Mouse (Mus musculus) MEL (cell line): ENCODE measurements around the gene Rcan1. TPM values are rescaled to one million over a fixed set of nuclear protein-coding genes. Genes with fewer than 3 reads are reported as not detected.

Experiments used
- DNase-seq: peaks from one replicate; pipeline ENCODE4 v3.0.0; 2011; ENCODE audit warnings: low read depth, low spot score
- H3K27ac ChIP-seq: 2 replicates; pipeline ENCODE4 v1.5.1; 2012; ENCODE audit warnings: low read depth, mild to moderate bottlenecking, control low read depth, low read length, moderate library complexity; ENCODE audit not compliant: control insufficient read depth
- H3K27me3 ChIP-seq, 2 experiments: fragments of 150-350 bp in 1 of 2; sonication (generic) in 1 of 2; 2 replicates each; pipeline ENCODE4 v1.6.1; 2012; ENCODE audit warnings: low read length in 2 of 2, mild to moderate bottlenecking in 2 of 2, improper control_type of control experiment in 1 of 2, moderate library complexity in 1 of 2; ENCODE audit not compliant: insufficient read depth in 2 of 2, control insufficient read depth in 1 of 2
- H3K36me3 ChIP-seq, 2 experiments: 2 replicates each; pipeline ENCODE4 v1.6.1; 2012 to 2014; ENCODE audit warnings: low read length in 2 of 2, improper control_type of control experiment in 1 of 2, inconsistent platforms in 1 of 2, mild to moderate bottlenecking in 1 of 2; ENCODE audit not compliant: insufficient read depth in 2 of 2, control insufficient read depth in 1 of 2
- H3K4me1 ChIP-seq, 2 experiments: fragments of 150-350 bp in 1 of 2; sonication (generic) in 1 of 2; 2 replicates each; pipeline ENCODE4 v1.6.1; 2012; ENCODE audit warnings: low read length in 2 of 2, improper control_type of control experiment in 1 of 2, mild to moderate bottlenecking in 1 of 2; ENCODE audit not compliant: insufficient read depth in 2 of 2, control insufficient read depth in 1 of 2
- H3K4me3 ChIP-seq, 2 experiments: fragments of 150-350 bp in 1 of 2; sonication (generic) in 1 of 2; 2 replicates each; pipeline ENCODE4 v1.5.1; 2012; ENCODE audit warnings: low read depth in 2 of 2, low read length in 2 of 2, mild to moderate bottlenecking in 2 of 2, moderate library complexity in 2 of 2, control low read depth in 1 of 2, improper control_type of control experiment in 1 of 2; ENCODE audit not compliant: control insufficient read depth in 1 of 2, insufficient read depth in 1 of 2
- H3K79me2 ChIP-seq: 2 replicates; pipeline ENCODE4 v1.6.1; 2012; ENCODE audit warnings: mild to moderate bottlenecking, low read length, moderate library complexity; ENCODE audit not compliant: control insufficient read depth, poor library complexity, insufficient read depth
- H3K9ac ChIP-seq: 2 replicates; pipeline ENCODE4 v1.6.1; 2012; ENCODE audit warnings: low read depth, mild to moderate bottlenecking, control low read depth, low read length, moderate library complexity; ENCODE audit not compliant: control insufficient read depth, poor library complexity, severe bottlenecking
- H3K9me3 ChIP-seq: fragments of 150-350 bp; sonication (generic); replicated peaks from 2 replicates; pipeline ENCODE4 v1.6.1; 2012; ENCODE audit warnings: mild to moderate bottlenecking, low read length, improper control_type of control experiment, moderate library complexity; ENCODE audit not compliant: insufficient read depth
- CHD2 ChIP-seq: IDR thresholded peaks from 2 replicates; pipeline ENCODE4 v1.6.1; 2011; ENCODE audit warnings: low read length, improper control_type of control experiment
- CTCF ChIP-seq, 3 experiments: IDR thresholded peaks in 2 of 3; conservative IDR thresholded peaks in 1 of 3; 2 replicates each; pipeline ENCODE4 v1.5.1; 2011 to 2012; ENCODE audit warnings: low read length in 3 of 3, low read depth in 2 of 3, mild to moderate bottlenecking in 2 of 3, improper control_type of control experiment in 1 of 3, inconsistent platforms in 1 of 3, mixed read lengths in 1 of 3, moderate library complexity in 1 of 3; ENCODE audit not compliant: control insufficient read depth in 1 of 3, insufficient read depth in 1 of 3, poor library complexity in 1 of 3, severe bottlenecking in 1 of 3
- E2F4 ChIP-seq: IDR thresholded peaks from 2 replicates; pipeline ENCODE4 v1.6.1; 2011; ENCODE audit warnings: low read depth, low read length, improper control_type of control experiment, borderline replicate concordance
- ELF1 ChIP-seq: IDR thresholded peaks from 2 replicates; pipeline ENCODE4 v1.6.1; 2014; ENCODE audit warnings: low read depth, mild to moderate bottlenecking, inconsistent platforms, low read length, improper control_type of control experiment, moderate library complexity
- ETS1 ChIP-seq: IDR thresholded peaks from 2 replicates; pipeline ENCODE4 v1.6.1; 2012; ENCODE audit warnings: low read depth, mild to moderate bottlenecking, inconsistent platforms, low read length, improper control_type of control experiment, moderate library complexity
- JUND ChIP-seq: IDR thresholded peaks from 2 replicates; pipeline ENCODE4 v1.6.1; 2011; ENCODE audit warnings: low read depth, mild to moderate bottlenecking, improper control_type of control experiment, low read length
- MAFK ChIP-seq: IDR thresholded peaks from 2 replicates; pipeline ENCODE4 v1.6.1; 2011; ENCODE audit warnings: low read depth, mild to moderate bottlenecking, low read length, improper control_type of control experiment, borderline replicate concordance
- MAX ChIP-seq: IDR thresholded peaks from 2 replicates; pipeline ENCODE4 v1.6.1; 2011; ENCODE audit warnings: low read length, improper control_type of control experiment
- MAZ ChIP-seq: IDR thresholded peaks from 2 replicates; pipeline ENCODE4 v1.6.1; 2012; ENCODE audit warnings: low read depth, mild to moderate bottlenecking, inconsistent platforms, low read length, improper control_type of control experiment
- MXI1 ChIP-seq: IDR thresholded peaks from 2 replicates; pipeline ENCODE4 v1.6.1; 2011; ENCODE audit warnings: mild to moderate bottlenecking, low read depth, low read length, improper control_type of control experiment
- NELFE ChIP-seq: IDR thresholded peaks from 2 replicates; pipeline ENCODE4 v1.6.1; 2011; ENCODE audit warnings: low read depth, low read length, improper control_type of control experiment
- POLR2A ChIP-seq, 2 experiments: IDR thresholded peaks; 2 replicates each; pipeline ENCODE4 v1.6.1; 2011 to 2012; ENCODE audit warnings: low read length in 2 of 2, mild to moderate bottlenecking in 2 of 2, control low read depth in 1 of 2, improper control_type of control experiment in 1 of 2, low read depth in 1 of 2, moderate library complexity in 1 of 2; ENCODE audit not compliant: control insufficient read depth in 1 of 2, insufficient read depth in 1 of 2, poor library complexity in 1 of 2
- POLR2AphosphoS5 ChIP-seq: IDR thresholded peaks from 2 replicates; pipeline ENCODE4 v1.6.1; 2012; ENCODE audit warnings: low read depth, borderline replicate concordance, mild to moderate bottlenecking, inconsistent platforms, low read length, moderate library complexity, mixed read lengths
- RAD21 ChIP-seq: IDR thresholded peaks from 2 replicates; pipeline ENCODE4 v1.6.1; 2011; ENCODE audit warnings: mild to moderate bottlenecking, low read depth, low read length, improper control_type of control experiment
- SMC3 ChIP-seq: IDR thresholded peaks from 2 replicates; pipeline ENCODE4 v1.6.1; 2011; ENCODE audit warnings: low read depth, low read length, improper control_type of control experiment
- ZC3H11A ChIP-seq: IDR thresholded peaks from 2 replicates; pipeline ENCODE4 v1.6.1; 2012; ENCODE audit warnings: low read depth, mild to moderate bottlenecking, inconsistent platforms, low read length, improper control_type of control experiment
- polyA plus RNA-seq, 2 experiments: library from polyadenylated mRNA; stranded (reverse) in 1 of 2; unstranded in 1 of 2; fragments of >175 nt in 1 of 2; fragments of >200 nt in 1 of 2; gene quantifications; 2 replicates each; pipeline versions ENCODE4 v1.2.1 to v1.2.4; 2012; ENCODE audit warnings: low replicate concordance in 2 of 2, low read depth in 1 of 2; ENCODE audit not compliant: insufficient read length in 2 of 2, insufficient read depth in 1 of 2, missing spikeins in 1 of 2
- total RNA-seq: library from RNA; depleted of rRNA; stranded (reverse); fragments of 300-350 nt; gene quantifications from 2 replicates; pipeline ENCODE4 v1.2.3, GENCODE M21; 2012

Rcan1 gene
- total and polyA plus RNA-seq, 3 experiments, result 9.5 to 14.6 TPM; not detected in 1

DNA sequence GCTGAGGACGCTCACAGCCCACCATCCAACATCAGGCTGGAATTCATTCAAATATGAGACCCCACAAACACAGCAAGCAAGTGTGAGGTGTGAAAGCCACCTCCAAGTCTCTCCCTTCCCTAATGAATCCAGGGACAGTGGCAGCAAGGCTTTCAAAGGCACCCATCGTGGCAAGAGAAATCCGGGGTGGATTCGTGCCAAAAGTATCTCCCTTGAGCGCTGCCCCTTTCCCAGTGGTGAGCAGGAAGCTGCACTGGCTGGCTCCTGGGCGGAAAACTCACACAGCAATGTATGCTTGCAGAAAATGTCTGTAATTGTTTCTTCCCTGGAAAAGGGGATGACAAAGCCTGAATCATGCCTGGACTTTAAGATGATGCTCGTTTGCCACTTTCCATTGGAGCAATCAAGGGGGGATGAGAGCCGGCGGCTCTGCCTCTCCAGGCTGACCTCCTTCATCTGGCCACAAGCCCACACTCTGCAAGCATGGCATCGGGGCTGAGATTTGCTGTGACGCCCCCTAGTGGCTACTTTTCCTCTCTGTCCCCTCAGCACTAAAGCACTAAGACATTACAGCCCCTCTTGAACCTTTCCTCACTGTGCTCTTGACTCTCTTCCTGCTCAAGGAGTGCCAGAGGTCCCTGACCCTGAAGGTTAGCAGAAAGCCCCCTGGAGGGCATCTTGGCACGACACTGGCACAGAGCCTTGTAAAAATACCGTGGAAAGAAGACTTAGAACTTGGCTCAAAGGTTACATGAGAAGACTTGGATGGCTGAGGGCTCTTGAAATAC, 49.3 kb downstream of the Rcan1 start:
- H3K79me2 ChIP-seq, result no peaks in the 10 kb centered on the region
- peak; percentile 29 for DNase-seq
- H3K9ac ChIP-seq, result no peak overlapping the region
- peaks cover 0 to 2% of the 10 kb centered on the region in 2 experiments; a peak in 1 of 4 replicates for H3K36me3 ChIP-seq
- peaks cover 0 to 5% of the 10 kb centered on the region in 2 experiments; a peak in 1 of 4 replicates for H3K4me1 ChIP-seq
- H3K27me3 ChIP-seq, result no peaks in the 10 kb centered on the region
- TF ChIP-seq CTCF (IDR thresholded peaks at IDR 0.05 in 2 of 3, conservative IDR thresholded peaks at IDR 0.05 in 1 of 3; ENCODE audit: control insufficient read depth in 1 of 3, insufficient read depth in 1 of 3, low read depth in 2 of 3, low read length in 3 of 3, poor library complexity in 1 of 3, severe bottlenecking in 1 of 3) (peak; percentile 47 to 58 (median 57)), CHD2 (no peak), SMC3 (peak; percentile 28; the same call in 1 of the 2 replicates), RAD21 (0 out of 2 replicates have a peak, but pooled peaks have one; percentile 1)
- H3K9me3 ChIP-seq, result no peaks in the 10 kb centered on the region
- no peak overlapping the region for H3K4me3 ChIP-seq
- no peak overlapping the region for H3K27ac ChIP-seq

GRCm38 (mm10) chr16:92420641-92421040, 50.0 kb downstream of the Rcan1 start:
- peaks cover 0 to 11% of the 10 kb centered on the region in 2 experiments; a peak in 1 of 4 replicates for H3K4me1 ChIP-seq
- H3K9me3 ChIP-seq, result no peaks in the 10 kb centered on the region
- H3K36me3 ChIP-seq, result peaks cover 0 to 5% of the 10 kb centered on the region in 2 experiments; a peak in 1 of 4 replicates
- no peak overlapping the region for H3K27ac ChIP-seq
- no peak for DNase-seq
- H3K4me3 ChIP-seq, result no peak overlapping the region
- no peaks in the 10 kb centered on the region for H3K27me3 ChIP-seq
- TF ChIP-seq ETS1 (no peak), MAX (no peak), MAZ (no peak), CHD2 (no peak), JUND (no peak), POLR2AphosphoS5 (no peak), MAFK (no peak), MXI1 (no peak), ZC3H11A (no peak), CTCF (IDR thresholded peaks at IDR 0.05 in 2 of 3, conservative IDR thresholded peaks at IDR 0.05 in 1 of 3; ENCODE audit: control insufficient read depth in 1 of 3, insufficient read depth in 1 of 3, low read depth in 2 of 3, low read length in 3 of 3, poor library complexity in 1 of 3, severe bottlenecking in 1 of 3) (no peak), NELFE (no peak)
- H3K79me2 ChIP-seq, result no peaks in the 10 kb centered on the region
- no peak overlapping the region for H3K9ac ChIP-seq

GRCm38 (mm10) chr16:92419099-92419498, 51.6 kb downstream of the Rcan1 start:
- Histone ChIP-seq H3K4me3 (no peak overlapping the region), H3K9me3 (no peaks in the 10 kb centered on the region), H3K79me2 (no peaks in the 10 kb centered on the region)
- no peak for TF ChIP-seq POLR2A (IDR thresholded peaks at IDR 0.05; ENCODE audit: control insufficient read depth in 1 of 2, insufficient read depth in 1 of 2, low read depth in 1 of 2, low read length in 2 of 2, poor library complexity in 1 of 2)
- no peak for TF ChIP-seq E2F4
- TF ChIP-seq ELF1, result no peak
- TF ChIP-seq, all 39 proteins: peak for 0
- Histone ChIP-seq H3K36me3 (peaks cover 0 to 7% of the 10 kb centered on the region in 2 experiments; a peak in 2 of 4 replicates), H3K4me1 (peaks cover 0 to 19% of the 10 kb centered on the region in 2 experiments; a peak in 3 of 4 replicates), H3K27ac (no peak overlapping the region), H3K27me3 (no peaks in the 10 kb centered on the region), H3K9ac (no peak overlapping the region)
- no peak for DNase-seq
